Mouse (Mus musculus) ES-Bruce4 (cell line): ENCODE measurements around the gene Mettl15. TPM values are rescaled to one million over a fixed set of nuclear protein-coding genes. Genes with fewer than 3 reads are reported as not detected.
"Not testable (repeated sequence)": the region's sequence is repeated elsewhere in the genome, so short reads cannot be mapped to it uniquely, and the experiment has no call there.

Experiments
- H3K27ac ChIP-seq: 2 replicates; pipeline ENCODE4 v1.5.1; 2012; ENCODE audit warnings: low read length, inconsistent platforms; ENCODE audit not compliant: insufficient read depth
- H3K27me3 ChIP-seq: 2 replicates; pipeline ENCODE4 v1.6.1; 2012; ENCODE audit warnings: mild to moderate bottlenecking, low read length, inconsistent platforms; ENCODE audit not compliant: control insufficient read depth, poor library complexity, insufficient read depth, severe bottlenecking
- H3K36me3 ChIP-seq: 2 replicates; pipeline ENCODE4 v1.6.1; 2012; ENCODE audit warnings: inconsistent platforms, mild to moderate bottlenecking, low read length, moderate library complexity; ENCODE audit not compliant: control insufficient read depth, poor library complexity, insufficient read depth, severe bottlenecking
- H3K4me1 ChIP-seq: one replicate; pipeline ENCODE4 v1.8.1; 2011; ENCODE audit warnings: low read length; ENCODE audit not compliant: control insufficient read depth, insufficient read depth
- H3K4me3 ChIP-seq: 2 replicates; pipeline ENCODE4 v1.5.1; 2011; ENCODE audit warnings: low read depth, mild to moderate bottlenecking, low read length
- H3K9ac ChIP-seq: 2 replicates; pipeline ENCODE4 v1.6.1; 2012; ENCODE audit warnings: low read depth, mild to moderate bottlenecking, inconsistent platforms; ENCODE audit not compliant: poor library complexity, severe bottlenecking
- H3K9me3 ChIP-seq: replicated peaks from 2 replicates; pipeline ENCODE4 v1.6.1; 2012; ENCODE audit warnings: mild to moderate bottlenecking, low read length, inconsistent platforms; ENCODE audit not compliant: control insufficient read depth, poor library complexity, insufficient read depth, severe bottlenecking
- CTCF ChIP-seq: IDR thresholded peaks from one replicate; pipeline ENCODE4 v1.8.1; 2011; ENCODE audit warnings: low read depth, low read length
- EP300 ChIP-seq: IDR thresholded peaks from 2 replicates; pipeline ENCODE4 v1.6.1; 2011; ENCODE audit warnings: low read depth, low read length; ENCODE audit not compliant: insufficient read depth
- POLR2A ChIP-seq: IDR thresholded peaks from one replicate; pipeline ENCODE4 v1.8.1; 2011; ENCODE audit warnings: low read length; ENCODE audit not compliant: insufficient read depth
- polyA plus RNA-seq: library from polyadenylated mRNA; stranded (reverse); fragments of >200 nt; gene quantifications from 2 replicates; pipeline ENCODE4 v1.2.4, GENCODE M21; 2011; ENCODE audit warnings: low read depth; ENCODE audit not compliant: missing spikeins, insufficient read depth, insufficient read length

The Mettl15 gene
- polyA plus RNA-seq, 1 experiment = 11.0 TPM

GRCm38 (mm10) chr2:109227196-109227595, 53.4 kb downstream of the Mettl15 start:
- Histone ChIP-seq H3K9ac (no peak overlapping the region), H3K36me3 (no peaks in the 10 kb centered on the region), H3K4me3 (no peak overlapping the region), H3K27ac (no peak overlapping the region), H3K27me3 (no peaks in the 10 kb centered on the region), H3K9me3 (no peaks in the 10 kb centered on the region), H3K4me1 (no peaks in the 10 kb centered on the region)
- TF ChIP-seq CTCF (no peak), EP300 (no peak), POLR2A (no peak)

GRCm38 (mm10) chr2:109221470-109221869, 59.1 kb downstream of the Mettl15 start:
- no peaks in the 10 kb centered on the region for H3K27me3 ChIP-seq
- no peak overlapping the region for H3K27ac ChIP-seq
- no peak overlapping the region for H3K4me3 ChIP-seq
- no peak overlapping the region for H3K9ac ChIP-seq
- TF ChIP-seq EP300 (no peak), CTCF (no peak), POLR2A (no peak)
- H3K9me3 ChIP-seq = no peaks in the 10 kb centered on the region
- H3K4me1 ChIP-seq = no peaks in the 10 kb centered on the region
- H3K36me3 ChIP-seq = no peaks in the 10 kb centered on the region

- not testable (repeated sequence) for H3K4me3 ChIP-seq, H3K27me3 ChIP-seq, H3K36me3 ChIP-seq, H3K27ac ChIP-seq, H3K4me1 ChIP-seq, H3K9me3 ChIP-seq, H3K9ac ChIP-seq
Measured at GRCm38 (mm10) chr2:109216678-109217077, 63.9 kb downstream of the Mettl15 start.

GRCm38 (mm10) chr2:109210641-109211040, 69.9 kb downstream of the Mettl15 start:
- not testable (repeated sequence) for H3K27me3 ChIP-seq, H3K9ac ChIP-seq, H3K4me3 ChIP-seq, H3K36me3 ChIP-seq, H3K27ac ChIP-seq, H3K9me3 ChIP-seq, H3K4me1 ChIP-seq

- H3K36me3 ChIP-seq = no peaks in the 10 kb centered on the region
- TF ChIP-seq EP300 = no peak
- TF ChIP-seq POLR2A = no peak
- TF ChIP-seq CTCF = no peak
- H3K9me3 ChIP-seq = no peaks in the 10 kb centered on the region
- H3K4me3 ChIP-seq = no peak overlapping the region
- no peak overlapping the region for H3K27ac ChIP-seq
- no peaks in the 10 kb centered on the region for H3K4me1 ChIP-seq
- H3K9ac ChIP-seq = no peak overlapping the region
- no peaks in the 10 kb centered on the region for H3K27me3 ChIP-seq
Measured at GRCm38 (mm10) chr2:109208032-109208431, 72.5 kb downstream of the Mettl15 start.

- Histone ChIP-seq H3K4me3 (no peak overlapping the region), H3K36me3 (no peaks in the 10 kb centered on the region), H3K27me3 (no peaks in the 10 kb centered on the region), H3K4me1 (no peaks in the 10 kb centered on the region), H3K9me3 (no peaks in the 10 kb centered on the region), H3K9ac (no peak overlapping the region), H3K27ac (no peak overlapping the region)
- no peak for TF ChIP-seq POLR2A
- TF ChIP-seq EP300 = no peak
- no peak for TF ChIP-seq CTCF
Measured at GRCm38 (mm10) chr2:109182993-109183392, 97.6 kb downstream of the Mettl15 start.

- no peaks in the 10 kb centered on the region for H3K4me1 ChIP-seq
- H3K4me3 ChIP-seq = no peak overlapping the region
- H3K27ac ChIP-seq = no peak overlapping the region
- no peak overlapping the region for H3K9ac ChIP-seq
- H3K27me3 ChIP-seq = no peaks in the 10 kb centered on the region
- TF ChIP-seq CTCF = no peak
- no peak for TF ChIP-seq POLR2A
- TF ChIP-seq EP300 = no peak
- no peaks in the 10 kb centered on the region for H3K9me3 ChIP-seq
- H3K36me3 ChIP-seq = no peaks in the 10 kb centered on the region
Measured at GRCm38 (mm10) chr2:109158509-109158908, 122.0 kb downstream of the Mettl15 start.
